Mouse (Mus musculus): ENCODE results near the gene Ppp6r2.

- TF ChIP-seq EP300 (IDR thresholded peaks at IDR 0.05; ENCODE audit: low read depth) (no peak), CTCF (IDR thresholded peaks at IDR 0.05; ENCODE audit: low read depth) (no peak)
Observed at GRCm38 (mm10) chr15:89300600-89300999, 89.2 kb downstream of the Ppp6r2 start.

All from heart, postnatal 0 days (tissue).